Mouse (Mus musculus) neural tube, embryonic 11.5 days (tissue): ENCODE results near the gene Mmp17. TPM values are rescaled to one million over a fixed set of nuclear protein-coding genes. Genes with fewer than 3 reads are reported as not detected.
"Not testable (repeated sequence)": the region's sequence is repeated elsewhere in the genome, so short reads cannot be mapped to it uniquely, and the experiment has no call there.

Experiments used
- ATAC-seq: fragments of 200-750 bp; cut with Nextera tagmentation; 2 replicates; pipeline ENCODE4 v1.8.0; 2017; ENCODE audit warnings: moderate number of reproducible peaks, mild to moderate bottlenecking, moderate TSS enrichment, moderate library complexity; ENCODE audit not compliant: insufficient read depth, low FRiP score, low TSS enrichment
- DNase-seq: peaks from one replicate; pipeline ENCODE4 v3.0.0-alpha.2; 2015; ENCODE audit warnings: low spot score
- H3K27ac ChIP-seq: fragments of 300-500 bp; sonication (generic); 2 replicates; pipeline ENCODE4 v1.5.1; 2014; ENCODE audit warnings: low read depth, mild to moderate bottlenecking, low read length
- H3K27me3 ChIP-seq: fragments of 300-500 bp; sonication (generic); 2 replicates; pipeline ENCODE4 v1.6.1; 2014; ENCODE audit warnings: mild to moderate bottlenecking, low read length, mixed read lengths; ENCODE audit not compliant: control insufficient read depth, insufficient read depth
- H3K36me3 ChIP-seq: fragments of 300-500 bp; sonication (generic); 2 replicates; pipeline ENCODE4 v1.6.1; 2014; ENCODE audit warnings: mild to moderate bottlenecking, low read length, moderate library complexity, mixed read lengths; ENCODE audit not compliant: control insufficient read depth, insufficient read depth
- H3K4me1 ChIP-seq: fragments of 300-500 bp; sonication (generic); 2 replicates; pipeline ENCODE4 v1.6.1; 2014; ENCODE audit warnings: low read length, mixed read lengths; ENCODE audit not compliant: control insufficient read depth, insufficient read depth
- H3K4me2 ChIP-seq: fragments of 300-500 bp; sonication (generic); 2 replicates; pipeline ENCODE4 v1.6.1; 2014; ENCODE audit warnings: low read depth, mild to moderate bottlenecking, moderate library complexity
- H3K4me3 ChIP-seq: fragments of 300-500 bp; sonication (generic); 2 replicates; pipeline ENCODE4 v1.5.1; 2014; ENCODE audit warnings: low read depth, low read length
- H3K9ac ChIP-seq: fragments of 300-500 bp; sonication (generic); 2 replicates; pipeline ENCODE4 v1.6.1; 2014; ENCODE audit warnings: mild to moderate bottlenecking, low read length
- H3K9me3 ChIP-seq: fragments of 300-500 bp; sonication (generic); 2 replicates; pipeline ENCODE4 v1.6.1; 2016; ENCODE audit warnings: low read length; ENCODE audit not compliant: control insufficient read depth
- WGBS: fragments of 180-500 bp; shearing (Covaris S2); extraction: QIAGEN DNeasy Blood & Tissue Kit; methylation state at CpG from one replicate; pipeline ENCODE4 v1.1.7; 2014; 5-methylcytosine and 5-hydroxymethylcytosine counted together
- polyA plus RNA-seq: library from polyadenylated mRNA; unstranded; fragments of >200 nt; fragmentation: Nextera tagmentation; extraction: Ambion mirVana; gene quantifications from 2 replicates; pipeline ENCODE4 v1.2.1, GENCODE M21; 2014

The Mmp17 gene
- polyA plus RNA-seq, 1 experiment from 2014 or later: 3.8 TPM

DNA sequence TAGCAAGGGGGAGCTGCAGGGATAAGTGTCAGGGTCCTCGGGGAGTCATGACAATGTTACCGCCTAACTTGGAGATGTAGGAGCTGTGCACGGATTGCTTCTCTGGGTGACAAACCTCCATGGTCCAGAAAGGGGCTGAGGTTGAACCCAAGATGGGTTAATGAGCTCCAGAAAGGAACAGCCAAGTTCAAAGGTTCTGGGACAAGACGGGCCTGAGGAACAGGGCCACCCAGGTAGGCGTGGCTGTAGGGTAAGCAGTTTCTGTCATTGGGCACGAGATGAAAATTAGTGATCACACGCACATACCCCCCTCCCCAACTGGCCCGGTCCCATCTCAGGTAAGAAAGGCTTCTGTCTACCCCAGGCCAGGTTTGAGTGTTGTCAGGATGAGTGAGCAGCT is 23.5 kb downstream of the Mmp17 start:
- Histone ChIP-seq H3K4me2 (no peak overlapping the region), H3K4me3 (no peak overlapping the region), H3K4me1 (no peaks in the 10 kb centered on the region), H3K9ac (no peak overlapping the region), H3K36me3 (no peaks in the 10 kb centered on the region), H3K9me3 (no peaks in the 10 kb centered on the region), H3K27me3 (no peaks in the 10 kb centered on the region), H3K27ac (no peak overlapping the region)
- DNase-seq (no peak), ATAC-seq (no peak)
- WGBS: 91% methylated on average over 8 of the region's 8 CpGs

DNA sequence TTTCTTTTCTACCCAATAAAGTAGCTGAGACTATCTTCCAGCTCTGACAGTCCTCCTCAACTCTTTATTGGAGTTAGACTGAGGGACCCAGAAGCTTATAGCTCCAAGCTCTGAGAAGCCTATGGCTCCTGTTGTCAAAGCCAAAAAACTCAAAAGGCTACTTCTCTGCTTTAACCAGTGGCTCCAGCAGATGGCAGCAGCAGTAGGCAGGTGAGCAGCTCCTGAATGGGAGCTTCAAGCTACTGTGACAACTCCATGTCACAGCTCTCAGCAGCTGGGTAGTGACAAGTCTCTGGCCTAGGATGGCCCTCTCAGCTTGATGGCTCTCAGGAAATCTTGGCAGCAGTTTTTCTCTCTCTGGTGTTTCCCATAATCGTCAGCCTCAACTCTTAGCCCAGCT is 27.1 kb downstream of the Mmp17 start:
- H3K9ac ChIP-seq: no peak overlapping the region
- no peaks in the 10 kb centered on the region for H3K27me3 ChIP-seq
- no peak for ATAC-seq
- no peak overlapping the region for H3K4me2 ChIP-seq
- no peak overlapping the region for H3K27ac ChIP-seq
- 0% methylated on average over 1 of the region's 1 CpGs for WGBS
- H3K4me1 ChIP-seq: no peaks in the 10 kb centered on the region
- H3K4me3 ChIP-seq: no peak overlapping the region
- peak; percentile 70 for DNase-seq
- no peaks in the 10 kb centered on the region for H3K9me3 ChIP-seq
- H3K36me3 ChIP-seq: no peaks in the 10 kb centered on the region

GRCm38 (mm10) chr5:129620600-129620999 is 36.6 kb downstream of the Mmp17 start:
- H3K27ac ChIP-seq, ATAC-seq, H3K36me3 ChIP-seq, H3K9ac ChIP-seq, DNase-seq, H3K4me1 ChIP-seq, H3K9me3 ChIP-seq, H3K4me3 ChIP-seq, H3K4me2 ChIP-seq, H3K27me3 ChIP-seq: not testable (repeated sequence)
- WGBS: 68% methylated on average over 9 of the region's 9 CpGs

- DNase-seq (no peak), ATAC-seq (no peak)
- H3K4me3 ChIP-seq: no peak overlapping the region
- H3K36me3 ChIP-seq: no peaks in the 10 kb centered on the region
- H3K27me3 ChIP-seq: no peaks in the 10 kb centered on the region
- H3K9ac ChIP-seq: no peak overlapping the region
- no peaks in the 10 kb centered on the region for H3K4me1 ChIP-seq
- no peaks in the 10 kb centered on the region for H3K9me3 ChIP-seq
- no peak overlapping the region for H3K4me2 ChIP-seq
- 85% methylated on average over 5 of the region's 5 CpGs for WGBS
- no peak overlapping the region for H3K27ac ChIP-seq
Measured at GRCm38 (mm10) chr5:129621361-129621760, 37.4 kb downstream of the Mmp17 start.

DNA sequence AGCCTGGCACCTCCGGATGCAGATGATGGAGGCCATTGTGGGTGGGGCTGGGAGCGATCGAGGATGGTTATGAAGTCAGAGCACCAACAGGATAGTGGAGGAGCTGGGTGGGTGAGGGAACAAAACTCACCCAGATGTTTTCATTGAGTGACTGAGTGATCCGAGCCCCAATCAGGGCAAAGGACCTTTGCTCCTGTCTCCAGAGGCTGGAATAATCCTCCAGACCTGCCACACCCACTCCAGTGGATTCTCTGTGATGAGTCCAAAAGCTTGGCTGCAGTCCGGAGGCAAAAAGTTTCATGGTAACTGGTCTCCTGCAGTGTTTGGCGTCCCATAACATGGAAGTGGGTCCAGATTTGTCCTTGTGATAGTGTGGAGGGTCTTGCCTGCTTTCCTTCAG is 42.1 kb downstream of the Mmp17 start:
- H3K9me3 ChIP-seq: no peaks in the 10 kb centered on the region
- no peak overlapping the region for H3K9ac ChIP-seq
- whole genome bisulfite sequencing: 87% methylated on average over 6 of the region's 6 CpGs
- no peaks in the 10 kb centered on the region for H3K27me3 ChIP-seq
- H3K27ac ChIP-seq: no peak overlapping the region
- H3K4me3 ChIP-seq: no peak overlapping the region
- DNase-seq (no peak), ATAC-seq (no peak)
- no peaks in the 10 kb centered on the region for H3K36me3 ChIP-seq
- H3K4me2 ChIP-seq: no peak overlapping the region
- no peaks in the 10 kb centered on the region for H3K4me1 ChIP-seq

DNA sequence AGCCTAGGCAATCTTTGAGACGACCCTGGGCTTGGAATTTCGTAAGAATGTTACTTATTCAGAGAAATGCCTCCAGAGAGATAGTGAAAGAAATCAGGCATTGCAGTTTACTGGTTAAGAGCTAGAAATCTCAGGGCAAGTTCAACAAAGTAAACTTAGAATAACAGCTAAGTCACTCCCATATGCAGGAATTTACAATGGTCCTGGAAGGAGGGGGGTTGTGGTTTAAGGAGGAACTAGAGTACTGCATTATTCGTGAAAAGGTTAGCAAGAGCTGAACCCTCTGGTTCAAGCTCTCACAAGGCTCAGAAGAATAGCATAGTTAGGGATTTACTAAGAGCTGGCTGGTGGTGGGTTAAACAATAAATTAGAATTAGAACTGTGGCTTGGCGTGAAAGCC is 42.6 kb downstream of the Mmp17 start:
- not testable (repeated sequence) for H3K9ac ChIP-seq, H3K36me3 ChIP-seq, H3K4me2 ChIP-seq, ATAC-seq, H3K9me3 ChIP-seq, H3K4me3 ChIP-seq, H3K4me1 ChIP-seq, H3K27ac ChIP-seq, DNase-seq, H3K27me3 ChIP-seq
- 86% methylated on average over 4 of the region's 4 CpGs for WGBS

GRCm38 (mm10) chr5:129632270-129633250 is 48.6 kb downstream of the Mmp17 start:
- H3K4me3 ChIP-seq, DNase-seq, H3K4me1 ChIP-seq, H3K36me3 ChIP-seq, ATAC-seq, H3K9ac ChIP-seq, H3K9me3 ChIP-seq, H3K27me3 ChIP-seq, H3K27ac ChIP-seq, H3K4me2 ChIP-seq: not testable (repeated sequence)
- 83% methylated on average over 2 of the region's 2 CpGs for WGBS

GRCm38 (mm10) chr5:129650858-129651257 is 66.9 kb downstream of the Mmp17 start:
- WGBS: 91% methylated on average over 5 of the region's 5 CpGs
- ATAC-seq: no peak
- Histone ChIP-seq H3K9me3 (no peaks in the 10 kb centered on the region), H3K4me3 (no peak overlapping the region), H3K27me3 (no peaks in the 10 kb centered on the region), H3K36me3 (no peaks in the 10 kb centered on the region), H3K4me1 (no peaks in the 10 kb centered on the region), H3K4me2 (no peak overlapping the region), H3K27ac (no peak overlapping the region), H3K9ac (no peak overlapping the region)
- DNase-seq: no peak

GRCm38 (mm10) chr5:129657016-129657415 is 73.0 kb downstream of the Mmp17 start:
- Histone ChIP-seq H3K36me3 (peaks cover 16% of the 10 kb centered on the region), H3K4me1 (no peaks in the 10 kb centered on the region), H3K27me3 (no peaks in the 10 kb centered on the region), H3K9ac (no peak overlapping the region), H3K4me2 (no peak overlapping the region), H3K9me3 (no peaks in the 10 kb centered on the region), H3K4me3 (no peak overlapping the region), H3K27ac (no peak overlapping the region)
- no peak for DNase-seq
- 95% methylated on average over 10 of the region's 10 CpGs for WGBS
- no peak for ATAC-seq
